Mouse (Mus musculus): ENCODE data around the gene Pnkd. TPM values are rescaled to one million over a fixed set of nuclear protein-coding genes. Genes with fewer than 3 reads are reported as not detected.
"Not testable (repeated sequence)": the region's sequence is repeated elsewhere in the genome, so short reads cannot be mapped to it uniquely, and the experiment has no call there.

The Pnkd gene
- total RNA-seq, 2 experiments from 2014 or later = 116 to 139 TPM

DNA sequence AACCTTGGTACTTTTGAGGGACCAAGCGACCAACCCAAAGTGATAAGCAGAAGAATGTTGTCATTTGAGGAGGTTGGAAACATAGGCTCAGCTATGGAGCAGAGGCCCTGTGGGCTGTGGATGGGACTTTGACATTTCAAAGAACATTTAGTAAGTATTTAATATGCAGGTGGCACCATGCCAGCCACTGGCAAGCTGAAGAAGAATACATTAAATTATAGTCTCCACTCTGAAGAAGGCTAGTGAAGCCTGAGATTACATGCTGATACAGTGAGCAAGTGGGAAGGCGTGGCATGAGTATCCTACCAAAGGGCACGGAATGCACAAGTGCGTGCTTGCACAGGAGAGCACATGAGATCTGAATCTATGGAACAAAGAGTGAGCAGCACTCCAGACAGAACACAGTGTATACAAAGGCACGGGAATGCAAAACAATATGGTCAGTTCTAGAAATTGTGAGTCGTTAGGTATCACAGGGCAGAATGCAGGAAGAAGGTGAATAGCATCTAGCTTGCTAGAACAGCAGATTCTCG lies 45.2 kb downstream of the Pnkd start:
- no peak for DNase-seq

- DNase-seq = peak; percentile 48
Observed at GRCm38 (mm10) chr1:74331046-74331681, 46.4 kb downstream of the Pnkd start.

DNA sequence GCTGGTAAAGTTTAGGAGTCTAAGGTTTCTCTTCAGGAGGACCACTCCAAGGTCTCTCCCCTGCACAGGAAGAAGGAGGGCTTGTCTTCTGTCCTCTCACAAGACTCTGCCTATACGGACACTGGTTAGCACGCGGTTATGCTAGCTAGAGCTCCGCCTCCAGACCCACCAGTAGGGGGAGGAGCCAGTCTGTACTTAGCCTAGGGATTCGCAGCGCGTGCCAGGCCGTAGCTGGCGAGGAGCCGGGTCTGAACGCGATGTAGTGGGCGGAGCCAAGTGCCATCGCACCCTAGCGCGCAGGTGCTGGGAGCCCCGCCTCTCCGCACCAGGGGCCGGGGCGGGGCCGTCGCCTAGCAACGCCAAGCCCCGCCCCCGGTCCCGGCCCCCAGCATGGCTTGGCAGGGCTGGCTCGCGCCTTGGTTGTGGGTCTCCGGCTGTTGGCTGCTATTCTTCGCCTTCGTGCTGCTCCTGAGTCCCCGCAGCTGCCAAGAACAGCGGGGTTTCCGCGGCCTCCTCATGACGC lies 47.6 kb downstream of the Pnkd start:
- DNase-seq = peak; percentile 98

DNA sequence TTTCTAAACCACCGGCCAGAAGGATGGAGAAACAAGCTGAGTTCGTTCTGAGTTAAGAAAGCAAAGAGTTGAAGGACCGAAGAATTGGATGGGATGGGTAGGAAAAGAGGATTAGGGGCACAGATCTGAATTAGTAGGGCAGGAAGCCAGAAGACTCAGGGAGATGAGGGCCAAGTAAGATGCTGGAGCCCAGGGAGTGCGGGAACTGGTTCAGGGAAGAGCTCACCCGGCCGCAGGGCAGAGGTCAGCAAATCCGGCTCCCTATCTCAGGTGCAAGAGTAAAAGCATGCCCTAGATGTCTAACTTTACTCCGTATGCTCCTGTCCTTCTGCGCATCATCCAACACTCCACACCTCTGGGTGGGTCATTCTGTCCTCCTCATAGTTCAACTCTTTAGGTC lies 48.2 kb downstream of the Pnkd start:
- no peak for DNase-seq

- no peak for DNase-seq
Observed at GRCm38 (mm10) chr1:74334607-74335006, 49.9 kb downstream of the Pnkd start.

DNA sequence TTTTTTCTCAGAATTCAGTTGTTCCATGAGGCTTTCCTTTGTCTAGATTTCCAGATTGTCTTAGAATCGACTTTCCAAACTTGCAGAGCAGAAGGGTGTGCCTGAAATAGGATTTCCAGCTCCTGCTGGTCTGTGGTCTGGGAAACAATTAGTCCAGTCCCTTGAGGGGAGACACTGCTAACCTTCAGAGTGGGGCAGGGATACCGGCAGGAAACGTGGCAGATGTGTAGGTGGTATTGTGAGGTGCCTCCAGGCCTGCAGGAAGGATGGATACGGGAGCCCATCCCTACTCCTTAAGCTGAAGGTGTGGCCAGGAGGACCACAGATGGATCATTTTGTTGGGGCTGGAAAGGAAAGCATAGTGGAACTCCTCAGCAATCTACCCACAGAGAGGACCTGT lies 50.3 kb downstream of the Pnkd start:
- no peak for DNase-seq

DNA sequence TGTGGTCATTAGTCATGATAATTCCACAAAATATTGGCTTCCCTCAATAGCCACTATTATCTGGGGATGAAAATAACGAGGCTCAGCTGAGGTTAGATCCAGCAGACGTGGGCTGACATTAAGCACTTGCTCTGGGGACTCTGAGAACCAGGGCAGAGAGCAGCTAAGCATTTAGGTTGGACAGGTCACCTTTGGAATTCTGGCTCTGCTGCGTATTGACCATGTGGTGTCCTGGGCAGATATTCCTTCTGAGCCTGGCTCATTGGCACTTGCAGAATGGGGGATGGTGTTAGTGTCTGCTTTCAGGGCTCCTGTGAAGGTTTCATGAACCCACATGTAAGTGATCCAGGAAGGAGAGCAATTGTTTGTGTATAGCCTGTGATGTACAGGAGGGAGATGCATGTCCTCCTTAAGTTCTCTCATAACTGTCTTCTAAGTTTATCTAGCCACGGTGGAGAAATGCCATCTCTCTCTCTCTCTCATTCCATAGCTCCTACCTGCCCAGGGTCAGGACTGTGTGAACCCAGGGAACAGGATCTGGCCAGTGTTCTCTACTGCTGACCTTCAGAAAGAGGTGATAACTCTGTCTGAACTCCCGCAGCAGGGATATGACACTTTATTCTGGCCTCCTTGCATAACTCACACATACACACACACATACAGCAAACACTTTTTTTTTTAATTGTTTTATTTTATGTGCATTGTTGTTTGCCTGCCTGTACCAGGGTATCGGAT lies 50.9 kb downstream of the Pnkd start:
- peak; percentile 41 for DNase-seq

DNA sequence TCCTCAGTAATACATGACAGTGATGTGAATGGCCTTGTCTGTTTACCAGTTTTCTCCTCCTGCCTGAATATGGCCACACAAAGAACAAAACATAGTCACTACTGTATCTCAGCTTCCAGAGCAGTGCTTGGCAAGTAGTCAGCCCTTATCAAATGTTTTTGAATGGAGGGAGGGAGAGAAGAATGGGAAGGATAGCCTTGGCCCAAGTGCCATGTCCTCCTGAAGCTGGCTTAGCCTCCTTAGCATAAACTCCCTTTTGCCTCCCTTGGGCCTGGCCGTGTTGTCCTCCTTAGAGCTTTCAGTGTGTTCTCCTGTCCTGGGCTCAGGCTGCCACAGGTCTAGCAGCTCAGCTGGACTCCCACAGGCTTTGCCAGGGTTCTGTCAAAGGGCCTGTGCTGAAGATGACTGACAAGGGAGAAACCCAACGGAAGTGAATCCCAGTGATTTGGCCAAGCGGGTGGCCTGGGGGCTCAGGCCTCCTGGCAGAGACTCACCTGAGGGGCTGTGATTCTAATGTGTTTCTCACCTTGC lies 52.6 kb downstream of the Pnkd start:
- DNase-seq = peak; percentile 40

- no peak for DNase-seq
Observed at GRCm38 (mm10) chr1:74338013-74338412, 53.3 kb downstream of the Pnkd start.

DNA sequence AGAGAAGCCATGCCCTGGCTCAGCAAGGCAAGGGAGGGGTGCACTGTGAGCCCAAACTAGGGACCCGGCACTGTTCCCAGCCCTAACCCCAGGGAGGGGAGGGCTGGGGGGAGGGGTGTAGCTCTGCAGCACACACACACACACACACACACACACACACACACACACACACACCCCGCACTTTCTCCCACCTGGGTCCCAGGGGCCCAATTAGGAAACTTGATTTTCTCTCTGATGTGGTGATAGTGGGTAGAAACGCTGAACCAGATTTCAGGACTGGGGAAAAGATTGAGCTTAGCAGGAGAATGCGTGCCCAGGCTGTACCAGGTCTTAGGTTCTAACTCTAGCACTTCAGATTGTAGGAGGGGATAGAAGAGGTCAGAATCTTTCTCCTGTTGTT lies 53.9 kb downstream of the Pnkd start:
- DNase-seq = no peak

DNA sequence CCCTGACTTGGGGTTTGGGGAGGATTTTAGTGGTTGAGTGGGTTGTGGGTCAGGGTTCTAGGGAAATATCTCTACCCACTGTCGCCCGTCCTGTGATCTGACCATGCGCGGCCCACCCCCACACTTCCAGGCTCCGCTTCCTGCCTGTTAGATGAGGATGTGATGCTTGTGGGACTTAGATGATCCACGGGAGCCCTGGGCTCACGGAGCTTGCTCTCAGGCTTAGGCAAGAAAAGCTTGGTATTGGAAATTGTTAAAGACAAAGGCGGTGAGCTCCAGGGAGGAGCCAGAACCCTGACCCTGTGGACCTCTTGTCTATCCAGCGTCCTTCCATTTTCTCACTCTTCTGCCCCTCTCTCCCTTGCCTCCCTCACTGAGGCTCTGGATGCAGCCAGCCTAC lies 55.2 kb downstream of the Pnkd start:
- no peak for DNase-seq

- peak; percentile 90 for DNase-seq
Observed at GRCm38 (mm10) chr1:74340361-74340764, 55.6 kb downstream of the Pnkd start.

GRCm38 (mm10) chr1:74340992-74341391 lies 56.3 kb downstream of the Pnkd start:
- not testable (repeated sequence) for DNase-seq

GRCm38 (mm10) chr1:74341898-74342297 lies 57.2 kb downstream of the Pnkd start:
- no peak for DNase-seq

- DNase-seq = no peak
Observed at GRCm38 (mm10) chr1:74342308-74342707, 57.6 kb downstream of the Pnkd start.

GRCm38 (mm10) chr1:74343161-74343560 lies 58.4 kb downstream of the Pnkd start:
- DNase-seq = no peak

DNA sequence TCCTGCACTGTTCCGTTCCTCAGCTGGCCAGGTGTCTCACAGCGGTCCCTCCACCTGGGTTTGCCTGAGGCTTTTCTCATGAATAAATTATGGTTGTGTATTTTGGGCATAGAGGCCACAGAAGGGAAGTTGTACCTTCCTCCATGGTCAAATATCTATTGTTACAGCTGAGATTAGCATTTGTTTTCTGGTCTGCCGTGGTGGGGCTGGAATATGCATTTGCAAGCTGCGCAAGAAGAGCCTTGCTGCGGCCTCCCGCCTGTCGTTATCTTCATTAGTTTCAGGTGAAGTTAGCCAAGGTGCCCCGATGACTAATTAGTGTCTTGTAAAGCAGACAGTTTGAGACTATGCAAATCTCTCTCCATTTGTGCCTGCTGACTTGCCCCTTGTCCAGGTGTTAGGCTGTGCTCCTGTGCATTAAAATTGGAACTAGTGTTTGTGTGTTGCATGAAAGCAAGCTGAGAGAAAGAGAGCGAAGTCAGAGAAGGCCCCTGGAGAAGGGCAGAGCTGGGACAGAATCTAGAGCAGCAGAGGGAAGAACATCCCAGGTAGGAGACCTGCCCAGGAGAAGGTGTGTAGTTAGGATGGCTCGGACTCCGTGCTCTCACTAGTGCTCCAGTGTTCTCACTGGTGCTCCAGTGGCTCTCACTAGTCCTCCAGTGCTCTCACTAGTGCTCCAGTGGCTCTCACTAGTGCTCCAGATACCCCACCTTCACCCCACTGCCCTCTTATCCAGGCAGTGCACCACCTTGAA lies 59.6 kb downstream of the Pnkd start:
- DNase-seq = no peak

DNA sequence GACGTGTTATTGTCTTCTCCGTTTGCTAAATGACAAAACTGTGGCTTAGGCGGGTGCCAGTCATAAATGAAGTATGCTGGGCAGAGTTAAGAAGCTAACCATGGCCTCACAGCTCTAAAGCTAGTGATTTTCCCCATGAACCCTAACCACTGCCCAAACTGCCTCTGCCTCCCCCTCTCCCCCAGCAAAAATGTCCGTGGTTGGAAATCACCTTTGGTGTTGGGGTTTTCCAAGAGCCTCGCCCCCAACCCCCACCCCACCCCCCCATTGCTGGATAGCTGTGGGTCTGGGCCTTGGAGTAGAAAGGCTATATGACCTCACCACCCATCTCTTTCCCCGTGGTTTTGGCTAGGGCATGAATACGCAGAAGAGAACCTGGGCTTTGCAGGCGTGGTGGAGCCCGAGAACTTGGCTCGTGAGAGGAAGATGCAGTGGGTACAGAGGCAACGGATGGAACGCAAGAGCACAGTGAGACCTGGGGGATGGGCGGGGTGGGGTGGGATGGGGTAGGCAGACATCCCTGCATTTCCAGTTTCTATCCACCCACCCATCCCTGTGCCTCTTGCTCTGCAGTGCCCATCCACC lies 66.5 kb downstream of the Pnkd start:
- DNase-seq = no peak

DNA sequence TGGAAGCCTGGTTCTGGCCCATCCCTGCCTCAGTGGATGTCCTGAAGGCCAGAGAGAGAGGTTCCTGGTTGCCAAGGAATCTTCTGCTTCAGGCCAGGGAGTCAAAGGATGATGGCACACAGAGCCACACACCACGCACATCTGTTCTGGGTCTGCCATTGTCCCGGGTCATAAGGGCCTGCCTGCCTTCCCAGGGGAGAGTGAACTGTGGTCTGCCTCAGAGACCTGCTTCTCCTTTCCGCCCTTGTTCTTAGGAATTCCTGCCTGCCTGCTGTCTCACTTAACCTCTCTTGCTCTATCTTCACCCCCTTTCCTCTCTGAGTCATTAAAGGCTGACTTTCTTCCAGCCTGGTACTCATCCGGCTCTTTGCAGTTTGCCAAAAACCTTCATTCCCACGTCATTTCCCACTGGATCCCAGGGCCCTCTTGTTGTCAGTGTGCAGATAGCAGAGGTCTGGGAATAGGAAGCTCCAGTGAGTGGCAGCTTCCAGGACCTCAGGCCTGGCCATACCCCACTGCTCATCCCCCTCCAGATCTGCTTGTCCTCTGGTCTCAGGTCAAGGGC lies 67.9 kb downstream of the Pnkd start:
- no peak for DNase-seq

GRCm38 (mm10) chr1:74353453-74354229 lies 68.9 kb downstream of the Pnkd start:
- no peak for DNase-seq

DNA sequence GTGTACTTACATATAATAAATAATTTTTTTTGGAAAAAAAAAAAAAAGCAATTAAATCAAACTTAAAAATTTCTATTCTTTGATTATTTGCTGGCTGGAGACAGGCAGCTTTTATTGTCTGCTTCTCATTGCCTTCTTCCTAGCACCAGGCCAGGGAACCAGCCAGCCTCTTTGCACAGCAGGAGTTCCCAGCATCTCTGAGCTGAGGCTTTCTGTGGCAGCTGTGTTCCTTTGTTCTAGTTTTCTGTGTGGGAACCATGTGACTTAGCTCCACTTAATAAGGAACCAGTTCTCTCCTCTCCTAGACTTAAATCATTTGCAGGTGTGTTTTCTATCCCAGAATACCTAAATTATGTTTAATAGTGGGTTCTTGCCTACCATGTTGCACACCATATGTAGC lies 72.8 kb downstream of the Pnkd start:
- DNase-seq = no peak

All from adrenal gland, postnatal 10 days (tissue).